Mouse (Mus musculus): Measurements from ENCODE around the gene Vmn1r234.

Vmn1r234 gene

DNA sequence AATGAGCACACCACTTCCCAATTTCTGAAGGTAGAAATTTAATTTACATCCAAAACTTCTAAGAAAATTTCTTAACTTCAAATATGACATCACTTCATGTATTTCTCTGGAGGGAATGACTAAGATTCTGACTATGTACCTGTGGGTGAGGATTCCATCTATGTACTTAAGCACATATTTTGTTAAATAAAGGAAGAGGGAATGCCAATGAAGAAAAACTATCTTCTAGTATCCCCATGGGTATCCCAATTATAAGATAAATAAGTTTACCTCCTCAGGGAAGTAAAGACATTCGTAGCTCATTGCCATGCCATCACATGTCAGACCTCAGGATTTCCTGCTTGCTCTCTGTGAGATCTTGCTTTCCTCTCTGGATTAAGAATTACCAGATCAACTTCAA is at the start of gene Vmn1r234:
Gene Vmn1r234, plus strand, starts transcription at position 301 of the 400 bp plus-strand sequence.
- WGBS, result 69% methylated on average over 1 of the region's 1 CpGs

DNA sequence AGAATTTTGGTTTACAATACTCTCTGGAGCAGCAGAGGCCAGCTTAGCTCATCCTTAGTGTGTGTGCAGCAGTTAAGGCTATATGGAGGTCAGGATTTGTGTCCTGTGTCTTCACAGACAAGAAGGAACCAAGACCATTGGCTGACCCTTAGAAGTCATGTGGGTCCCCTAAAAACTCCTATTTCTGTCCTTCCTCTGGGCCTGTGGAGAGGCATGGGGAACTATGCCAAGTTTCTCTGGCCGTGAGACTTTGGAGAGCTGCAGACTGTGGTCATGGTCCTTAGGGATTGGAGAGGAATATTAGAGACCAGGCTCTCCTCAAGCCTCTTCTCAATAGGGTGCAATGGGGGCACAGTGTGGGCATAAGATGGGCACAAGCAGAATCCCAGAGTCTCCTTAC is 14.8 kb upstream of the Vmn1r234 start:
- 97% methylated on average over 1 of the region's 1 CpGs for WGBS

DNA sequence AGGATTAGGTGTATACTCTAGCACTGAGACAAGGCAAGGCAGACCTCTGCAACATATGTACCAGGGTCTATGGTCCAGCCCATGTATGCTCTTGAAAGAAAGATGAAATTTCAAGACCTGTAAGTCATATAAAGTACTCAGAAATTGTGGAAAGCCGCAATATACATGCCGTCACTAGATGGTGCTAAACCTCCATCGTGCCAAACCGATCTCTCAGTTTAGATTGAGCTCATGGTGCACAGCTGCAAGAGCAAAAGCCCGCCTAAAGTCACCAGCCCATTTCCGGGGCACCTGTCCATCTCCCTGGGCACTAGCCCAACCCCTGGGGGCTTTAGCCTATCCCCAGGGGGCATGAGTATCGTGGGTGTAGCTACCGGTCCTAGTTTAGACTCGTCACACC is 5.8 kb downstream of the Vmn1r234 start:
- WGBS, result 27% methylated on average over 9 of the region's 9 CpGs

DNA sequence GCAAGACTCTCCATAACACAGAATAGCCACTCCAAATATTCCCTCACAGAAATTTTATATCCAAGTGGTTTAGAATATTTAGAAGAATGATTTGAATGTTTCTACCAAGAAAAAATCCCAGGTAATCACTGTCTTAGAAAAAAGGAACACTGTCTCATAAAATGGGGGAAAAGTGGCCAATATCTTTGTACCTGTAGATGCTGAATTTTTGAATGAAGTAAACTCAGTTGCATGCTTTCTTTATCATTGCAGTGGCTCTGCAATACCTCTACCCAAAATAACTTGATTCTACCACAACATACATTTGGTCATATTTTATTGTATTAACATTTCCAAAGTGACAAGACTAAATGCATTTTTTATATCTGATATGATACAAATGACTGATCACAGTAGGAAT is 30.2 kb downstream of the Vmn1r234 start, which contains the start of gene Vmn1r235:
Gene Vmn1r235, plus strand, starts transcription at position 301 of the 400 bp plus-strand sequence.

DNA sequence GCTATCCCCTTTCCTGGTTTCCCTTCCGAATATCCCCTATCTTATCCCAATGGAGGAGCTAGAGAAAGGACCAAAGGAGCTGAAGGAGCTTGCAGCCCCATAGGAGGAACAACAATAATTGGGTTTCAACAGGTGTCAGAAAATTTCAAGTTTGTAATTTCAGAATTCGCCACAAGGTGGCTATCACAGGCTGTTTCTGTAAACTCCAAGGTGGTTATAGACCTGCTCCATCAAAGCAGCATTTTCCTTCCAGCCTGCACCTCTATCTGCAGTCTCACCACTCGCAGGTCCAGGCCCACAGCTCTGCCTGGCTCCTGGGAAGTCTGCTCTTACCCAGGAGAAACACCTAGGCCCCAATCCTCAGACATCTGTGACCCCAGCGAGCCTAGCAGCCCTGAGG is 46.2 kb downstream of the Vmn1r234 start:
- 10% methylated on average over 4 of the region's 4 CpGs for WGBS

DNA sequence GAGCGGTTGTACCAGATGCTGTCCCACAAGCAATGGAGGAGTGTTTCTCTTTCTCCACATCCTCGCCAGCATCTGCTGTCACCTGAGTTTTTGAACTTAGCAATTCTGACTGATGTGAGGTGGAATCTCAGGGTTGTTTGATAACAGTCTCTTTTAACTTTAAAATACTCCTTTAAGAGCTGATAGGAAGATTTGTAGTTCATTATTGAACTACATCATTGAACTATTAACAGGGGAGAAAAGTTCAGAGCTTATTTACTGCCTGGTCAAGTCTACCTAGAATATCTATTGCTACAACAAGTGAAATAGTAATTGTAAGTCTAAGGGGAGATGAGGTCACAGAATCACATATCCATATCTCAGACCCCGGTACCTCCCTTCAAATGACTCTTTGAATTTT is 56.8 kb downstream of the Vmn1r234 start, which contains the start of gene Vmn1r236:
Gene Vmn1r236, plus strand, starts transcription at position 301 of the 400 bp plus-strand sequence.
- 85% methylated on average over 3 of the region's 3 CpGs for WGBS

Measured in cerebral cortex, adult 2 months (tissue).